8 mouse cellular contexts compared by ENCODE assay signal in genomic region chr1:39575778-39576375, GRCm38 (mm10). TPM values are rescaled to one million over a fixed set of nuclear protein-coding genes. Genes with fewer than 3 reads are reported as not detected.
A peak's percentile ranks its signal among the peaks of the same experiment; 100 is the strongest.
DNase-seq lines count a peak whose midpoint lies in the region; ATAC-seq lines count a peak whose summit lies in the region.

No protein-coding gene starts in this region.

- H3K4me1 ChIP-seq in kidney, embryonic 15.5 days = peaks cover 46% of the 10 kb centered on the region
- peaks cover 39% of the 10 kb centered on the region for H3K4me1 ChIP-seq in hindbrain, embryonic 10.5 days (replicated peaks)
- peaks cover 33% of the 10 kb centered on the region for H3K4me1 ChIP-seq in midbrain, embryonic 10.5 days

- no peaks in the 10 kb centered on the region for H3K9me3 ChIP-seq in kidney, embryonic 15.5 days (replicated peaks)
- H3K9me3 ChIP-seq in hindbrain, embryonic 10.5 days = no peaks in the 10 kb centered on the region
- H3K9me3 ChIP-seq in midbrain, embryonic 10.5 days (replicated peaks) = no peaks in the 10 kb centered on the region

- H3K4me2 ChIP-seq in kidney, embryonic 15.5 days = peak overlapping the region; percentile 72

- no peak for DNase-seq in kidney, adult 11 months
- DNase-seq in hindbrain, embryonic 10.5 days (ENCODE audit: low spot score) = no peak
- DNase-seq in midbrain, embryonic 10.5 days (ENCODE audit: low spot score) = no peak
- DNase-seq in urinary bladder, postnatal 10 days (ENCODE audit: low spot score) = no peak
- no peak for DNase-seq in right cerebral cortex, postnatal 14 days
- DNase-seq in layer of hippocampus, adult 9-11 months = no peak

- no peak for ATAC-seq in kidney, embryonic 15.5 days (replicated peaks; ENCODE audit: low FRiP score)
- ATAC-seq in activated CD4-positive, CD25-positive, alpha-beta regulatory T cell, adult 4 months = peak; percentile 17

- 8% methylated on average over 8 of the region's 8 CpGs for WGBS in kidney, embryonic 15.5 days
- 24% methylated on average over 8 of the region's 8 CpGs for WGBS in hindbrain, embryonic 10.5 days
- WGBS in midbrain, embryonic 10.5 days = 23% methylated on average over 8 of the region's 8 CpGs

- H3K9ac ChIP-seq in kidney, embryonic 15.5 days = peak overlapping the region; percentile 93

- no peaks in the 10 kb centered on the region for H3K27me3 ChIP-seq in kidney, embryonic 15.5 days
- H3K27me3 ChIP-seq in hindbrain, embryonic 10.5 days (ENCODE audit: insufficient read depth, poor library complexity, severe bottlenecking) = no peaks in the 10 kb centered on the region
- H3K27me3 ChIP-seq in midbrain, embryonic 10.5 days (ENCODE audit: low read depth, poor library complexity, severe bottlenecking) = no peaks in the 10 kb centered on the region

- H3K36me3 ChIP-seq in kidney, embryonic 15.5 days = no peaks in the 10 kb centered on the region
- no peaks in the 10 kb centered on the region for H3K36me3 ChIP-seq in hindbrain, embryonic 10.5 days
- H3K36me3 ChIP-seq in midbrain, embryonic 10.5 days = no peaks in the 10 kb centered on the region

- peak overlapping the region; percentile 96 for H3K4me3 ChIP-seq in kidney, embryonic 15.5 days (replicated peaks)
- H3K4me3 ChIP-seq in hindbrain, embryonic 10.5 days = peak overlapping the region; percentile 70
- H3K4me3 ChIP-seq in midbrain, embryonic 10.5 days = peak overlapping the region; percentile 68

- peak overlapping the region; percentile 99 for H3K27ac ChIP-seq in kidney, embryonic 15.5 days
- peak overlapping the region; percentile 96 for H3K27ac ChIP-seq in hindbrain, embryonic 10.5 days
- H3K27ac ChIP-seq in midbrain, embryonic 10.5 days (replicated peaks) = peak overlapping the region; percentile 96

RNA-seq across cellular contexts. Expression of gene Rnf149, which starts 1.3 kb away (rescaled TPM):
- polyA plus RNA-seq in kidney, embryonic 15.5 days (2015; fragmentation: Nextera tagmentation; extraction: Ambion mirVana) = 31.9 and 33.3 TPM in 2 replicates
- 10 to 100 TPM; 19.8 to 26.7 TPM for polyA plus RNA-seq in activated CD4-positive, CD25-positive, alpha-beta regulatory T cell, adult 4 months (2017; shearing (Covaris generic))
- polyA plus RNA-seq in hindbrain, embryonic 10.5 days (2016; fragmentation: Nextera tagmentation; extraction: Ambion mirVana) = 21.0 and 27.0 TPM in 2 replicates
- 21.6 and 24.3 TPM in 2 replicates for polyA plus RNA-seq in midbrain, embryonic 10.5 days (2016; fragmentation: Nextera tagmentation; extraction: Ambion mirVana)

RNA-seq across cellular contexts. Expression of gene Cnot11, which starts 41.1 kb away (rescaled TPM):
- polyA plus RNA-seq in kidney, embryonic 15.5 days (2015; fragmentation: Nextera tagmentation; extraction: Ambion mirVana) = 24.2 and 24.4 TPM in 2 replicates
- 1 to 10 TPM; 3.0 to 5.6 TPM for polyA plus RNA-seq in activated CD4-positive, CD25-positive, alpha-beta regulatory T cell, adult 4 months (2017; shearing (Covaris generic))
- 26.2 and 26.9 TPM in 2 replicates for polyA plus RNA-seq in hindbrain, embryonic 10.5 days (2016; fragmentation: Nextera tagmentation; extraction: Ambion mirVana)
- polyA plus RNA-seq in midbrain, embryonic 10.5 days (2016; fragmentation: Nextera tagmentation; extraction: Ambion mirVana) = 18.8 and 20.9 TPM in 2 replicates
